Mouse (Mus musculus) common myeloid progenitor, adult 5-6 weeks (primary cell): ENCODE data around the gene Plcd3. TPM values are rescaled to one million over a fixed set of nuclear protein-coding genes. Genes with fewer than 3 reads are reported as not detected.
A peak's percentile ranks its signal among the peaks of the same experiment; 100 is the strongest.

Source experiments
- ATAC-seq: replicated peaks from 2 replicates; pipeline ENCODE4 v1.8.0; 2016; ENCODE audit warnings: low read depth, mild to moderate bottlenecking, moderate TSS enrichment, inconsistent platforms; ENCODE audit not compliant: poor library complexity, severe bottlenecking
- total RNA-seq: library from RNA; stranded (forward); fragments of 200-1000, 187-1606 nt; gene quantifications from 2 replicates; pipeline ENCODE4 v1.2.3, GENCODE M21; 2017

Gene Plcd3
- 0.27 and 3.6 TPM in 2 replicates for total RNA-seq

- peak; percentile 40 for ATAC-seq
These were observed at the start of gene Plcd3, which contains the start of gene Acbd4 for GRCm38 (mm10) chr11:103101481-103101865. TSS of gene Plcd3 (minus strand) at chr11:103101658. TSS of gene Acbd4 (plus strand) at chr11:103101682.

DNA sequence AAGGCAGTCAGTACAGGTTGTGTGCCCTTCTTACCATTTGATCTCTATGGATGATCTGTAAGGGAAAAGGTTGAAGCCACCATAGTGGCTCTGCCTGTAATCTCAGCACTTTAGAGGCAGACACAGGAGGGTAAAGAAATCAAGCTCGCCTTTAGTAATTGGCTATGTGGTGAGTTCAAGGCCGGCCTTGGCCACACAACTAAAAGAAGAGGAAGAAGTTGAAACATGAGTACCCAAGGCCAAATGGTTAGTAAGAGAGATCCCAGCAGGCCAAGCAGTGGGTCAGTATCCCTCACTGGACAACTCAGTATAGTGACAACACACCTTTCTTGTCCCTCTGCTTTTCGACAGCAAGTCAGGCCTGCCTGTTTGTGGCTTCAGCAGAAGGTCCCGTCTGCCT is 48.3 kb upstream of the Plcd3 start:
- no peak for ATAC-seq

- no peak for ATAC-seq
These were observed 46.3 kb upstream of the Plcd3 start for GRCm38 (mm10) chr11:103147766-103148165.

- peak; percentile 50; the same call in 1 of the 2 replicates for ATAC-seq
These were observed 44.9 kb upstream of the Plcd3 start for GRCm38 (mm10) chr11:103146386-103146785.

DNA sequence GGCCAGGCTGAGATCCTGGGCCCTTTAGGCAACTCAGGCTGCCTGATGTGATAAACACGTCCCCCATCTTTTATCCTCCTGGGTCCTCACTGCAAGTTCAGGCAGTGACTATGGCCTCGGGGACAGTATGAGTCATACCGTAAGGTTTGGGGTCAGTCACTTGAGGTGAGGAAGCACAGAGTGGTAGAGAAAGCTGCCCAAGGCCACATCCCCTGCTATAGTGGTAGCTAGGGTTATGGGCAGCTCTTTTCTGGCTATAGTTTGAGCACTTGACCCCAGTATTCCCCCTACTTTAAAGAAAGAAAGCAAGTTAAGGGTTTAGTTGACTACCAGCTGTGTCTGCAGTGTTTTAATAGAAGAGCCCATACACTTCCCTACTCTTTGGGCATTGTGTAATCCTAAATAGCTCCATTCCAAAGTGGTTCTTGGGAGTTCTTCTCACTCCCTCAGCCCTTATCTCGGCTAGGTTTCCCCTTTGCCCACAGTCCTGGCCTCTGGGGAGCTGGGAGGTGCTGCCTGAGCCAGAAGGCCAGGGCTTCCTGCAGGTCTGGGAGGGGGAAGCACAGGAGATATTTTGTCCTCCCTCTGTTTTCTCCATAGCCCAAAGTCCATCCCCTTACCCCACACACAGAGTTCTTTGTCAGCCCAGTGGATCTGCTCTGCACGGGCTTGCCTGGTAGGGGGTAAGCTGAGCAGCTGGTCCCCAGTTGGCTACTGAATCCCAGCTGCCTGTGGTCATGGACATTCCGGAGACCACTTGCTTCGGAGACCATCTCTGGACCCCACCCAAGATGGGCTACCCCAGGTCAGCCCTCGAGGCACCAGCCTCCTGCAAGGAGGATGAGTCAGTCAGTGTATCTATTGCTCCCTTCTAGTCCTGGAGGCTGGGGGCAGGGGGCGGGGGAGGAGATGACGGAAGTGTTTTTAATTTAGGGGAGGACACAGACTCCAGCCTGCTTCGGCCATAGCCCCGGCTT is 43.1 kb upstream of the Plcd3 start:
- 0 out of 2 replicates have a peak, but pooled peaks have one; percentile 7 for ATAC-seq

- ATAC-seq = peak; percentile 52
These were observed 41.2 kb upstream of the Plcd3 start for GRCm38 (mm10) chr11:103142441-103143182.

- ATAC-seq = no peak
These were observed 40.4 kb upstream of the Plcd3 start for GRCm38 (mm10) chr11:103141944-103142255.

DNA sequence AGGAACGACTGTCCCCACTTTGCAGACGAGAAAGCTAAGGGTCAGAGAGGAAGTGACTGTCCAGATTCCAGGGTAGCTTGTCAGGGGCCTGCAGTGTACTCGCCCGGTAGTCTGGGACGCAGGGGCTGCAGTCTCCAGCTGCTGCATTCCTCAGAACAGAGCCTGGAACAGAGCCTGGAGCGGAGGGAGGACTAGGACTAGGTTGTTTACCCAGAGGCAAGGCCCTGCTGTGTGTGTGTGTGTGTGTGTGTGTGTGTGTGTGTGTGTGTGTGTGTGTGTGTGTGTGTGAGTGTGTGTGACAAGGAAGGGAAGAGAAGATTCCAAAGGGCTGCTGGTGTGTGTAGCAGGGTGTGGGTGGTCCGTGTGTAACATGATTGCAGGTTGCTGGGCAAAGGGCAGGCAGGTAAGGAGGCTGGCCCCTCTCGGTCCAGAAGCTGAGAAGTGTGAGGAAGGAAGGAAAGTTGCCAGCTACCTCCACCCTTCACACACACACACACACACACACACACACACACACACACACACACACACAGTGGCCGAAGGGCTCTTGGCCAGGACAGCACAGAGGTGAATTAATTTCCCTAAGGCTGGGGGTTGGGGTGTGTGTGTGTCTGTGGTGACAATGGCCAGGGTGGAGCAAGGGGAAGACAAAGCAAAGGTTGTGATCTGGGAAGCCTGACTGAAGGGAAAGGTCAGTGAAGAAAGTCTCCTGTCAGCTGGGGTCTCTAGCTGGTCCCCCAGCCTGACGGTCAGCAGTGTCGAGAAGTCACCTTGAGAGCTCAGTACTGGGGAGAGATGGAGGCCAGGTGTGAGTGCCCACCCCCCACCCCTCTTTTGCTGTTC is 39.9 kb upstream of the Plcd3 start:
- no peak for ATAC-seq

- no peak for ATAC-seq
These were observed 39.3 kb upstream of the Plcd3 start for GRCm38 (mm10) chr11:103140763-103141100.

DNA sequence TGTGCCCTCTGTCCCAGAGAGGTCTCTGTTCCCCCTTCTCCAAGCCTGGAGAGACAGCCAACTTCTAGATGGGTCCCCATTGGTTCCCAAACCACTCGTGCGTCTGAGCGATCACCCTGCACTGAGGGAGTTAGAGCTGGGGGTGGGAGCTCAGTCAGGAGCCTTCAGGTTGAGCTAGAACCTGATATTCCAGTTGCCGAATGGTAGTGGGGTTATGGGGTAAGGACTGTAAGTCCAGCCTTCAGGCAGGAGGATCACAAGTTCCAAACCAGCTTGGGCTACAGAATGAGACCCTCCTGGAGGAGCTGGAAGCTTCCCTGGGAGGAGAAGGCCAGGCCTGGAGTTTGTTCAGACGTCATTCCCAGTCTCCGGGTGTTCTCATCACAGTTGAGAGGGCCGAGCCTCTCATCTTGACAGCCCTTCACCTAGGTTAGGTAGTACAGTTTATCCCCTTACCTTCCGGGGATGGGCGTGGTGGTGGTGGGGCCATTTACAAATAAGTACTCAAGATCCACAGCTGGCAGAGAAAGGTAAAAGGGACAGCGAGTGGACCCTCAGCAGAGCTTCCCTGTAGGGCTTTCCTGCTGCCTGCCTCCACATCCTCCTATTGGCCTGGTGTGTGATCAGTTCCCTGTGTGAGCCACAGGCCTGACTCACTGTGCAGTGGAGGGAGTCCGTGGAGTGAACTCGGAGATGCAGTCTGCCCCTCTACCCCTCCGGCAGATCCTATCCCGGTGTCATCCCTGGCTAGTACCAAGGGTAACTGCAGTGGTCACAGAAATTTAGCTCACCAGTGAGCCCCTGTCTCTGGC is 38.7 kb upstream of the Plcd3 start:
- ATAC-seq = no peak

DNA sequence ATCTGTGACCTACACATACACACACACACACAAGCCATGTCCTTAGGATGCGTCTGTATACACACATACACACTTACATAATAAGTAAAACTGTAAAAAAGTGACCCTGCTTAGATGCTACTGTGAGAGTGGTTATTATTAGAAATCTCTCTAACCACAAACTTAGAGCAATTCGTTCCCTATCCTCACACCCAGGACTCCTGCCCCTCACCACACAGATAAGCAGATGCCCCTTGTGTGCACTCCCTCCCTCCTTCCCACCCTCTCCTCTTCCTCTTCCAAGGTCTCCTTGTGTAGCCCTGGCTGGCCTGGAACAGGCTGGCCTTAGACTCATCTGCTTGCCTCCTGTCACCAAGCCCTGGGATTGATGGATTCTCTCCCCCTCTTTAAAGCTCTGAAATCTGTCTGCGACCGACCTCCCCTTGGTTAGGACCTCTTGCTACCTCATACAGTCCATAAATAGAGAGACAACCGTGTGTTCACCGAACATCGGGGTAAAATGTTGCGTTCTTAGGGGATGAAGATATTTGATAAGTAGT is 34.6 kb upstream of the Plcd3 start:
- ATAC-seq = peak; percentile 44

GRCm38 (mm10) chr11:103134221-103134620 is 32.8 kb upstream of the Plcd3 start:
- no peak for ATAC-seq

GRCm38 (mm10) chr11:103133456-103134185 is 32.2 kb upstream of the Plcd3 start:
- ATAC-seq = no peak

- peak; percentile 83 for ATAC-seq
These were observed 31.4 kb upstream of the Plcd3 start for GRCm38 (mm10) chr11:103132576-103133455.

GRCm38 (mm10) chr11:103131701-103132575 is 30.5 kb upstream of the Plcd3 start, which contains the start of gene Hexim2:
TSS of gene Hexim2 (plus strand) at chr11:103132429.
- no peak for ATAC-seq

DNA sequence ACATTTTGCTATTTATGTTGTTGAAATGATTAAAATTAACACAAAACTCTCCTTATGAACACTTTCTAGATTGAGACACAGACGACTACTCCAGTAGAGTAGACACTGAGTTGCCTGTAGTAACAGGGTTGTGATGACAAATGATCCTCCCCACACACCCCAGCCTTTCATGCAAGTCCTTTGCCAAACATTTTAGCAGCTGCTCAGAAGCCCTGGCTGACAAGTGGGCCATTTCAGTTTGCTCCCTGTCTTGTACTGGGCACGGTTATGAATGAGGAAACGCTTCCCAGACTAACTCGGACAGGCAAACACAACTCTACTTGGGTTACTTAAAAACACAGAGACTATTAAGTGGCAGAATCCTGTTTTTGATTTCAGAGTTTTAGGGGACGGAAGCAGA is 18.9 kb upstream of the Plcd3 start:
- no peak for ATAC-seq

GRCm38 (mm10) chr11:103119609-103120008 is 18.2 kb upstream of the Plcd3 start:
- no peak for ATAC-seq
